ENCODE assay signal across 8 mouse cellular contexts in the genomic region with DNA sequence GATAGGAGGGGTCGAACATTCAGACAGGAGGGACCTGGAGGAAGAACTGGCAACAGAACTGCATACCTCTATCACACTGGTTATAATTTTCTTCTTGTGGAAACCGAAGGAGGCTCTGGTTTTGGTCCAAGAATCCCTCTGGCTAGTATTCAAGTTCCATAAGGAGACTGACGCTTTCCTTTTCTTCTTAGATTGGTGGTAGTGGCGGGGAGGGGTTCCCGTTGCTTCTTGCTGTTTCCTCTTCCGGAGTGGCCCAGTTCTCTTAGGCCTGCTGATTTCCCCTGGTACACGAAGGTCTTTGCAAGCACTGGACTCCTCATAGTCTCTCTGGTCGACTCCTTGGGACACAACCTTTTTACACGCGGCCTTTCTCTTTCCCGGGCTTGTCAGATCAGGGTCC. TPM values are rescaled to one million over a fixed set of nuclear protein-coding genes. Genes with fewer than 3 reads are reported as not detected.
DNase-seq lines count a peak whose midpoint lies in the region; ATAC-seq and TF ChIP-seq lines count a peak whose summit lies in the region.

No protein-coding gene starts in this region.

- H3K9me3 ChIP-seq in heart, embryonic 14.5 days (ENCODE audit: control insufficient read depth, low read length) = no peaks in the 10 kb centered on the region
- H3K9me3 ChIP-seq in embryonic facial prominence, embryonic 15.5 days (replicated peaks) = no peaks in the 10 kb centered on the region
- H3K9me3 ChIP-seq in intestine, postnatal 0 days (ENCODE audit: control insufficient read depth) = no peaks in the 10 kb centered on the region
- H3K9me3 ChIP-seq in midbrain, embryonic 12.5 days = no peaks in the 10 kb centered on the region

- peak overlapping the region; percentile 87 for H3K4me2 ChIP-seq in heart, embryonic 14.5 days (ENCODE audit: low read length)
- peak overlapping the region; percentile 91 for H3K4me2 ChIP-seq in embryonic facial prominence, embryonic 15.5 days (replicated peaks)
- H3K4me2 ChIP-seq in intestine, postnatal 0 days (replicated peaks; ENCODE audit: low read depth) = peak overlapping the region; percentile 87
- peak overlapping the region; percentile 79 for H3K4me2 ChIP-seq in midbrain, embryonic 12.5 days (replicated peaks)

- no peak for ATAC-seq in heart, embryonic 14.5 days (ENCODE audit: insufficient number of reproducible peaks, insufficient read depth, low FRiP score, low read depth)
- no peak for ATAC-seq in embryonic facial prominence, embryonic 15.5 days (ENCODE audit: insufficient number of reproducible peaks, low FRiP score, low TSS enrichment, low read depth)
- ATAC-seq in intestine, postnatal 0 days = peak; percentile 5; the same call in 1 of the 2 replicates
- no peak for ATAC-seq in midbrain, embryonic 12.5 days (ENCODE audit: low FRiP score, low read depth)
- no peak; the same call in 1 of the 2 replicates for ATAC-seq in megakaryocyte progenitor cell, adult 5-6 weeks (replicated peaks; ENCODE audit: poor library complexity)

- TF ChIP-seq CTCF in intestine, postnatal 0 days (IDR thresholded peaks at IDR 0.05; ENCODE audit: low read depth) = no peak
- no peak for TF ChIP-seq CTCF in left cerebral cortex, adult 2 months (IDR thresholded peaks at IDR 0.05)

- no peak for DNase-seq in heart, adult 9 months (ENCODE audit: low spot score in 2 of 2)
- no peak for DNase-seq in frontal cortex, postnatal 25 days (ENCODE audit: low spot score in 2 of 2)
- DNase-seq in left cerebral cortex, adult 2 months (ENCODE audit: extremely low spot score in 1 of 2, low spot score in 2 of 2) = no peak

- peaks cover 23% of the 10 kb centered on the region for H3K36me3 ChIP-seq in heart, embryonic 14.5 days (ENCODE audit: control insufficient read depth, insufficient read depth, low read length)
- peaks cover 20% of the 10 kb centered on the region for H3K36me3 ChIP-seq in embryonic facial prominence, embryonic 15.5 days
- H3K36me3 ChIP-seq in intestine, postnatal 0 days (ENCODE audit: control insufficient read depth, insufficient read depth) = peaks cover 4% of the 10 kb centered on the region; the same call in 1 of the 2 replicates
- H3K36me3 ChIP-seq in midbrain, embryonic 12.5 days = peaks cover 25% of the 10 kb centered on the region

- peak overlapping the region in 1 of 2 experiments; percentile 6; a peak in 1 of 4 replicates for H3K27ac ChIP-seq in heart, embryonic 14.5 days (replicated peaks in 1 of 2; ENCODE audit: control insufficient read depth in 1 of 2, insufficient read depth in 1 of 2, low read depth in 2 of 2, low read length in 2 of 2)
- H3K27ac ChIP-seq in embryonic facial prominence, embryonic 15.5 days (replicated peaks) = no peak overlapping the region
- H3K27ac ChIP-seq in intestine, postnatal 0 days (ENCODE audit: low read depth, low read length) = peak overlapping the region; percentile 24; the same call in 1 of the 2 replicates
- no peak overlapping the region for H3K27ac ChIP-seq in midbrain, embryonic 12.5 days (replicated peaks)
- no peak overlapping the region for H3K27ac ChIP-seq in left cerebral cortex, adult 2 months

- H3K4me1 ChIP-seq in heart, embryonic 14.5 days (ENCODE audit: control insufficient read depth in 2 of 2, insufficient read depth in 2 of 2, low read length in 2 of 2) = peaks cover 7 to 28% of the 10 kb centered on the region in 2 experiments
- H3K4me1 ChIP-seq in embryonic facial prominence, embryonic 15.5 days = peaks cover 31% of the 10 kb centered on the region
- 0 out of 2 replicates have a peak, but pooled peaks cover 3% of the 10 kb centered on the region for H3K4me1 ChIP-seq in intestine, postnatal 0 days (replicated peaks; ENCODE audit: control insufficient read depth, insufficient read depth, low read length)
- peaks cover 23% of the 10 kb centered on the region for H3K4me1 ChIP-seq in midbrain, embryonic 12.5 days

- H3K9ac ChIP-seq in heart, embryonic 14.5 days (ENCODE audit: low read length) = peak overlapping the region; percentile 86
- H3K9ac ChIP-seq in embryonic facial prominence, embryonic 15.5 days = peak overlapping the region; percentile 66; the same call in 1 of the 2 replicates
- peak overlapping the region; percentile 66 for H3K9ac ChIP-seq in intestine, postnatal 0 days (ENCODE audit: low read depth, low read length)
- peak overlapping the region; percentile 80 for H3K9ac ChIP-seq in midbrain, embryonic 12.5 days (replicated peaks)

- H3K4me3 ChIP-seq in heart, embryonic 14.5 days (ENCODE audit: control insufficient read depth in 1 of 2, insufficient read depth in 1 of 2, low read depth in 1 of 2, low read length in 2 of 2) = peak overlapping the region; percentile 84 to 89
- H3K4me3 ChIP-seq in embryonic facial prominence, embryonic 15.5 days (replicated peaks) = peak overlapping the region; percentile 64
- H3K4me3 ChIP-seq in intestine, postnatal 0 days (ENCODE audit: low read depth, low read length) = peak overlapping the region; percentile 94
- H3K4me3 ChIP-seq in midbrain, embryonic 12.5 days = peak overlapping the region; percentile 78
- H3K4me3 ChIP-seq in left cerebral cortex, adult 2 months = no peak overlapping the region; the same call in 1 of the 2 replicates

- intact Hi-C loops in left cerebral cortex, adult 2 months (cut with DNase I) = no loop called here

- WGBS in heart, embryonic 14.5 days = 21% methylated on average over 11 of the region's 11 CpGs
- 30% methylated on average over 11 of the region's 11 CpGs for WGBS in embryonic facial prominence, embryonic 15.5 days
- WGBS in intestine, postnatal 0 days = 10% methylated on average over 11 of the region's 11 CpGs
- 49% methylated on average over 11 of the region's 11 CpGs for WGBS in midbrain, embryonic 12.5 days

- H3K27me3 ChIP-seq in heart, embryonic 14.5 days (ENCODE audit: control insufficient read depth, insufficient read depth, low read length) = no peaks in the 10 kb centered on the region
- no peaks in the 10 kb centered on the region for H3K27me3 ChIP-seq in embryonic facial prominence, embryonic 15.5 days
- no peaks in the 10 kb centered on the region for H3K27me3 ChIP-seq in intestine, postnatal 0 days (replicated peaks; ENCODE audit: control insufficient read depth, insufficient read depth, low read length)
- no peaks in the 10 kb centered on the region for H3K27me3 ChIP-seq in midbrain, embryonic 12.5 days

RNA-seq across cellular contexts. Expression of gene Haspin, which starts 1.0 kb away (rescaled TPM):
- polyA plus RNA-seq in heart, embryonic 14.5 days (2014; fragmentation: Nextera tagmentation; extraction: Ambion mirVana) = 7.9 and 8.8 TPM in 2 replicates
- polyA plus RNA-seq in embryonic facial prominence, embryonic 15.5 days (2015; fragmentation: Nextera tagmentation; extraction: Ambion mirVana) = 10.9 and 11.5 TPM in 2 replicates
- polyA plus RNA-seq in intestine, postnatal 0 days (2015; fragmentation: Nextera tagmentation; extraction: Ambion mirVana) = 5.7 and 7.3 TPM in 2 replicates
- 15.5 TPM in 2 replicates for polyA plus RNA-seq in midbrain, embryonic 12.5 days (2016; fragmentation: Nextera tagmentation; extraction: Ambion mirVana)
- 17.2 and 19.0 TPM in 2 replicates for total RNA-seq in megakaryocyte progenitor cell, adult 5-6 weeks (2015)
- total RNA-seq in megakaryocyte progenitor cell, adult 5-6 weeks (2017) = 17.7 and 24.1 TPM in 2 replicates
- under 1 TPM in 1 of 2 experiments, not detected in 1; 0.19 TPM for total RNA-seq in left cerebral cortex, adult 2 months (2021)

RNA-seq across cellular contexts. Expression of gene P2rx5, which starts 23.1 kb away (rescaled TPM):
- 1.3 and 1.6 TPM in 2 replicates for polyA plus RNA-seq in heart, embryonic 14.5 days (2014; fragmentation: Nextera tagmentation; extraction: Ambion mirVana)
- 0.98 and 1.0 TPM in 2 replicates for polyA plus RNA-seq in embryonic facial prominence, embryonic 15.5 days (2015; fragmentation: Nextera tagmentation; extraction: Ambion mirVana)
- polyA plus RNA-seq in intestine, postnatal 0 days (2015; fragmentation: Nextera tagmentation; extraction: Ambion mirVana) = 0.04 and 0.08 TPM in 2 replicates
- 0.09 and 0.12 TPM in 2 replicates for polyA plus RNA-seq in midbrain, embryonic 12.5 days (2016; fragmentation: Nextera tagmentation; extraction: Ambion mirVana)
- not detected in 2 replicates for total RNA-seq in megakaryocyte progenitor cell, adult 5-6 weeks (2015)
- not detected in 2 replicates for total RNA-seq in megakaryocyte progenitor cell, adult 5-6 weeks (2017)
- total RNA-seq in left cerebral cortex, adult 2 months (2021) = 1 to 10 TPM in 1 of 2 experiments, under 1 TPM in 1; 0.70 to 1.1 TPM

RNA-seq across cellular contexts. Expression of gene Emc6, which starts 39.7 kb away (rescaled TPM):
- 114 and 121 TPM in 2 replicates for polyA plus RNA-seq in heart, embryonic 14.5 days (2014; fragmentation: Nextera tagmentation; extraction: Ambion mirVana)
- 91.9 and 100 TPM in 2 replicates for polyA plus RNA-seq in embryonic facial prominence, embryonic 15.5 days (2015; fragmentation: Nextera tagmentation; extraction: Ambion mirVana)
- polyA plus RNA-seq in intestine, postnatal 0 days (2015; fragmentation: Nextera tagmentation; extraction: Ambion mirVana) = 114 and 120 TPM in 2 replicates
- 119 and 123 TPM in 2 replicates for polyA plus RNA-seq in midbrain, embryonic 12.5 days (2016; fragmentation: Nextera tagmentation; extraction: Ambion mirVana)
- 78.9 and 81.7 TPM in 2 replicates for total RNA-seq in megakaryocyte progenitor cell, adult 5-6 weeks (2015)
- 54.2 and 60.2 TPM in 2 replicates for total RNA-seq in megakaryocyte progenitor cell, adult 5-6 weeks (2017)
- 10 to 100 TPM; 54.6 to 55.2 TPM for total RNA-seq in left cerebral cortex, adult 2 months (2021)

RNA-seq across cellular contexts. Expression of gene Tax1bp3, which starts 39.8 kb away (rescaled TPM):
- 270 TPM in 2 replicates for polyA plus RNA-seq in heart, embryonic 14.5 days (2014; fragmentation: Nextera tagmentation; extraction: Ambion mirVana)
- polyA plus RNA-seq in embryonic facial prominence, embryonic 15.5 days (2015; fragmentation: Nextera tagmentation; extraction: Ambion mirVana) = 210 and 221 TPM in 2 replicates
- 215 and 217 TPM in 2 replicates for polyA plus RNA-seq in intestine, postnatal 0 days (2015; fragmentation: Nextera tagmentation; extraction: Ambion mirVana)
- 172 and 182 TPM in 2 replicates for polyA plus RNA-seq in midbrain, embryonic 12.5 days (2016; fragmentation: Nextera tagmentation; extraction: Ambion mirVana)
- 6.7 and 10.0 TPM in 2 replicates for total RNA-seq in megakaryocyte progenitor cell, adult 5-6 weeks (2015)
- 4.9 and 7.2 TPM in 2 replicates for total RNA-seq in megakaryocyte progenitor cell, adult 5-6 weeks (2017)
- 1 to 10 TPM; 9.4 to 9.6 TPM for total RNA-seq in left cerebral cortex, adult 2 months (2021)

RNA-seq across cellular contexts. Expression of gene Itgae, which starts 46.7 kb away (rescaled TPM):
- polyA plus RNA-seq in heart, embryonic 14.5 days (2014; fragmentation: Nextera tagmentation; extraction: Ambion mirVana) = 0.22 and 0.36 TPM in 2 replicates
- 0.28 and 0.40 TPM in 2 replicates for polyA plus RNA-seq in embryonic facial prominence, embryonic 15.5 days (2015; fragmentation: Nextera tagmentation; extraction: Ambion mirVana)
- 0.30 and 0.31 TPM in 2 replicates for polyA plus RNA-seq in intestine, postnatal 0 days (2015; fragmentation: Nextera tagmentation; extraction: Ambion mirVana)
- polyA plus RNA-seq in midbrain, embryonic 12.5 days (2016; fragmentation: Nextera tagmentation; extraction: Ambion mirVana) = 0.39 and 0.42 TPM in 2 replicates
- total RNA-seq in megakaryocyte progenitor cell, adult 5-6 weeks (2015) = 0.07 TPM in 1 of 2 replicates, not detected in the other
- total RNA-seq in megakaryocyte progenitor cell, adult 5-6 weeks (2017) = 0.20 TPM in 1 of 2 replicates, not detected in the other
- not detected for total RNA-seq in left cerebral cortex, adult 2 months (2021)
